Mouse (Mus musculus): ENCODE results near the gene Alk. TPM values are rescaled to one million over a fixed set of nuclear protein-coding genes. Genes with fewer than 3 reads are reported as not detected.
"Not testable (repeated sequence)": the region's sequence is repeated elsewhere in the genome, so short reads cannot be mapped to it uniquely, and the experiment has no call there.

Alk gene
- polyA plus RNA-seq, 2 experiments, result 0.02 to 0.03 TPM

- Histone ChIP-seq H3K9me3 (ENCODE audit: control insufficient read depth, low read length) (no peaks in the 10 kb centered on the region), H3K27me3 (ENCODE audit: control insufficient read depth, insufficient read depth, low read length) (no peaks in the 10 kb centered on the region), H3K4me1 (replicated peaks; ENCODE audit: control insufficient read depth in 2 of 2, insufficient read depth in 2 of 2, low read length in 1 of 2) (no peaks in the 10 kb centered on the region), H3K36me3 (replicated peaks; ENCODE audit: control insufficient read depth, insufficient read depth, low read depth) (no peaks in the 10 kb centered on the region), H3K9ac (replicated peaks) (no peak overlapping the region), H3K4me3 (ENCODE audit: insufficient read depth in 1 of 2, low read depth in 2 of 2, low read length in 2 of 2) (no peak overlapping the region), H3K27ac (no peak overlapping the region), H3K4me2 (ENCODE audit: low read depth) (no peak overlapping the region)
- ATAC-seq (ENCODE audit: insufficient read depth) (no peak), DNase-seq (ENCODE audit: low read depth in 3 of 3, low spot score in 3 of 3) (no peak)
- 70% methylated on average over 7 of the region's 7 CpGs for WGBS (ENCODE audit: insufficient replicate concordance)
- TF ChIP-seq CTCF (IDR thresholded peaks at IDR 0.05; ENCODE audit: low read depth), result no peak
- TF ChIP-seq EP300 (IDR thresholded peaks at IDR 0.05; ENCODE audit: low read depth), result no peak
These were observed 95.6 kb downstream of the Alk start for GRCm38 (mm10) chr17:72508678-72509394.

- DNase-seq (ENCODE audit: low read depth in 3 of 3, low spot score in 3 of 3), result no peak
- Histone ChIP-seq H3K9ac (replicated peaks) (no peak overlapping the region), H3K27ac (no peak overlapping the region), H3K36me3 (replicated peaks; ENCODE audit: control insufficient read depth, insufficient read depth, low read depth) (no peaks in the 10 kb centered on the region), H3K27me3 (ENCODE audit: control insufficient read depth, insufficient read depth, low read length) (no peaks in the 10 kb centered on the region), H3K4me2 (ENCODE audit: low read depth) (no peak overlapping the region), H3K4me1 (replicated peaks; ENCODE audit: control insufficient read depth in 2 of 2, insufficient read depth in 2 of 2, low read length in 1 of 2) (no peaks in the 10 kb centered on the region), H3K9me3 (ENCODE audit: control insufficient read depth, low read length) (no peaks in the 10 kb centered on the region), H3K4me3 (ENCODE audit: insufficient read depth in 1 of 2, low read depth in 2 of 2, low read length in 2 of 2) (no peak overlapping the region)
- WGBS (ENCODE audit: insufficient replicate concordance), result 54% methylated on average over 7 of the region's 7 CpGs
- TF ChIP-seq CTCF (IDR thresholded peaks at IDR 0.05; ENCODE audit: low read depth) (no peak), EP300 (IDR thresholded peaks at IDR 0.05; ENCODE audit: low read depth) (no peak)
- no peak for ATAC-seq (ENCODE audit: insufficient read depth)
These were observed 99.2 kb downstream of the Alk start for GRCm38 (mm10) chr17:72505213-72505612.

- whole genome bisulfite sequencing (ENCODE audit: insufficient replicate concordance), result 66% methylated on average over 6 of the region's 6 CpGs
- Histone ChIP-seq H3K36me3 (replicated peaks; ENCODE audit: control insufficient read depth, insufficient read depth, low read depth) (no peaks in the 10 kb centered on the region), H3K9ac (replicated peaks) (no peak overlapping the region), H3K4me3 (ENCODE audit: insufficient read depth in 1 of 2, low read depth in 2 of 2, low read length in 2 of 2) (no peak overlapping the region), H3K27ac (no peak overlapping the region), H3K4me1 (replicated peaks; ENCODE audit: control insufficient read depth in 2 of 2, insufficient read depth in 2 of 2, low read length in 1 of 2) (no peaks in the 10 kb centered on the region), H3K9me3 (ENCODE audit: control insufficient read depth, low read length) (no peaks in the 10 kb centered on the region), H3K27me3 (ENCODE audit: control insufficient read depth, insufficient read depth, low read length) (no peaks in the 10 kb centered on the region), H3K4me2 (ENCODE audit: low read depth) (no peak overlapping the region)
- no peak for TF ChIP-seq CTCF (IDR thresholded peaks at IDR 0.05; ENCODE audit: low read depth)
- no peak for TF ChIP-seq EP300 (IDR thresholded peaks at IDR 0.05; ENCODE audit: low read depth)
- ATAC-seq (ENCODE audit: insufficient read depth), result no peak
- DNase-seq (ENCODE audit: low read depth in 3 of 3, low spot score in 3 of 3), result no peak
These were observed 99.8 kb downstream of the Alk start for GRCm38 (mm10) chr17:72504581-72504980.

GRCm38 (mm10) chr17:72495395-72495794, 109.0 kb downstream of the Alk start:
- H3K36me3 ChIP-seq (replicated peaks; ENCODE audit: control insufficient read depth, insufficient read depth, low read depth), result no peaks in the 10 kb centered on the region
- H3K9ac ChIP-seq (replicated peaks), result no peak overlapping the region
- no peak for TF ChIP-seq EP300 (IDR thresholded peaks at IDR 0.05; ENCODE audit: low read depth)
- TF ChIP-seq CTCF (IDR thresholded peaks at IDR 0.05; ENCODE audit: low read depth), result no peak
- no peak overlapping the region for H3K4me3 ChIP-seq (ENCODE audit: insufficient read depth in 1 of 2, low read depth in 2 of 2, low read length in 2 of 2)
- DNase-seq (ENCODE audit: low read depth in 3 of 3, low spot score in 3 of 3), result no peak
- WGBS (ENCODE audit: insufficient replicate concordance), result 72% methylated on average over 5 of the region's 5 CpGs
- H3K9me3 ChIP-seq (ENCODE audit: control insufficient read depth, low read length), result no peaks in the 10 kb centered on the region
- H3K4me1 ChIP-seq (replicated peaks; ENCODE audit: control insufficient read depth in 2 of 2, insufficient read depth in 2 of 2, low read length in 1 of 2), result no peaks in the 10 kb centered on the region
- H3K27ac ChIP-seq, result no peak overlapping the region
- H3K4me2 ChIP-seq (ENCODE audit: low read depth), result no peak overlapping the region
- no peaks in the 10 kb centered on the region for H3K27me3 ChIP-seq (ENCODE audit: control insufficient read depth, insufficient read depth, low read length)
- ATAC-seq (ENCODE audit: insufficient read depth), result no peak

- Histone ChIP-seq H3K36me3 (replicated peaks; ENCODE audit: control insufficient read depth, insufficient read depth, low read depth) (no peaks in the 10 kb centered on the region), H3K27ac (no peak overlapping the region), H3K9ac (replicated peaks) (no peak overlapping the region), H3K27me3 (ENCODE audit: control insufficient read depth, insufficient read depth, low read length) (no peaks in the 10 kb centered on the region), H3K4me3 (ENCODE audit: insufficient read depth in 1 of 2, low read depth in 2 of 2, low read length in 2 of 2) (no peak overlapping the region), H3K9me3 (ENCODE audit: control insufficient read depth, low read length) (no peaks in the 10 kb centered on the region), H3K4me2 (ENCODE audit: low read depth) (no peak overlapping the region), H3K4me1 (replicated peaks; ENCODE audit: control insufficient read depth in 2 of 2, insufficient read depth in 2 of 2, low read length in 1 of 2) (no peaks in the 10 kb centered on the region)
- ATAC-seq (ENCODE audit: insufficient read depth), result no peak
- TF ChIP-seq EP300 (IDR thresholded peaks at IDR 0.05; ENCODE audit: low read depth) (no peak), CTCF (IDR thresholded peaks at IDR 0.05; ENCODE audit: low read depth) (no peak)
- 55% methylated on average over 4 of the region's 4 CpGs for WGBS (ENCODE audit: insufficient replicate concordance)
- no peak for DNase-seq (ENCODE audit: low read depth in 3 of 3, low spot score in 3 of 3)
These were observed 118.8 kb downstream of the Alk start for GRCm38 (mm10) chr17:72485623-72486022.

GRCm38 (mm10) chr17:72479260-72479659, 125.2 kb downstream of the Alk start:
- not testable (repeated sequence) for H3K36me3 ChIP-seq (replicated peaks; ENCODE audit: control insufficient read depth, insufficient read depth, low read depth); H3K4me3 ChIP-seq (ENCODE audit: insufficient read depth in 1 of 2, low read depth in 2 of 2, low read length in 2 of 2); H3K27me3 ChIP-seq (ENCODE audit: control insufficient read depth, insufficient read depth, low read length); H3K4me1 ChIP-seq (replicated peaks; ENCODE audit: control insufficient read depth in 2 of 2, insufficient read depth in 2 of 2, low read length in 1 of 2); H3K4me2 ChIP-seq (ENCODE audit: low read depth); H3K9ac ChIP-seq (replicated peaks); DNase-seq (ENCODE audit: low read depth in 3 of 3, low spot score in 3 of 3); ATAC-seq (ENCODE audit: insufficient read depth); H3K27ac ChIP-seq; H3K9me3 ChIP-seq (ENCODE audit: control insufficient read depth, low read length)
- 61% methylated on average over 7 of the region's 7 CpGs for WGBS (ENCODE audit: insufficient replicate concordance)

Data from liver, embryonic 14.5 days (tissue).